Mouse (Mus musculus) midbrain, postnatal 0 days (tissue): ENCODE results near the gene Tacc2. TPM values are rescaled to one million over a fixed set of nuclear protein-coding genes. Genes with fewer than 3 reads are reported as not detected.

Source experiments
- ATAC-seq: fragments of 200-750 bp; cut with Nextera tagmentation; 2 replicates; pipeline ENCODE4 v1.8.0; 2017; ENCODE audit warnings: moderate number of reproducible peaks, mild to moderate bottlenecking, moderate TSS enrichment, moderate library complexity; ENCODE audit not compliant: low FRiP score
- DNase-seq: peaks from one replicate; pipeline ENCODE4 v3.0.0-alpha.2; 2015; ENCODE audit warnings: low spot score
- H3K27ac ChIP-seq: fragments of 300-500 bp; sonication (generic); 2 replicates; pipeline ENCODE4 v1.5.1; 2014; ENCODE audit warnings: low read depth, mild to moderate bottlenecking, low read length, mixed read lengths
- H3K27me3 ChIP-seq: fragments of 300-500 bp; sonication (generic); 2 replicates; pipeline ENCODE4 v1.6.1; 2014; ENCODE audit warnings: low read length, control low read depth, mixed read lengths; ENCODE audit not compliant: insufficient read depth
- H3K36me3 ChIP-seq: fragments of 300-500 bp; sonication (generic); 2 replicates; pipeline ENCODE4 v1.6.1; 2014; ENCODE audit warnings: low read length, control low read depth, mixed read lengths; ENCODE audit not compliant: insufficient read depth
- H3K4me1 ChIP-seq: fragments of 300-500 bp; sonication (generic); 2 replicates; pipeline ENCODE4 v1.6.1; 2014; ENCODE audit warnings: mild to moderate bottlenecking, control low read depth, antibody characterized with exemption, low read length, mixed read lengths; ENCODE audit not compliant: insufficient read depth
- H3K4me2 ChIP-seq: fragments of 300-500 bp; sonication (generic); 2 replicates; pipeline ENCODE4 v1.6.1; 2014; ENCODE audit warnings: low read depth, mild to moderate bottlenecking, low read length, mixed read lengths; ENCODE audit not compliant: poor library complexity, severe bottlenecking
- H3K4me3 ChIP-seq: fragments of 300-500 bp; sonication (generic); 2 replicates; pipeline ENCODE4 v1.5.1; 2014; ENCODE audit warnings: low read depth, mild to moderate bottlenecking, low read length, moderate library complexity
- H3K9ac ChIP-seq: fragments of 300-500 bp; sonication (generic); replicated peaks from 2 replicates; pipeline ENCODE4 v1.6.1; 2014; ENCODE audit warnings: mild to moderate bottlenecking, low read length, moderate library complexity, mixed read lengths; ENCODE audit not compliant: poor library complexity, severe bottlenecking
- H3K9me3 ChIP-seq: fragments of 300-500 bp; sonication (generic); 2 replicates; pipeline ENCODE4 v1.6.1; 2016; ENCODE audit warnings: low read length, control low read depth
- CTCF ChIP-seq: IDR thresholded peaks from 2 replicates; pipeline ENCODE4 v1.5.1; 2016; ENCODE audit warnings: antibody characterized with exemption, mild to moderate bottlenecking
- WGBS: fragments of 180-500 bp; shearing (Covaris S2); extraction: QIAGEN DNeasy Blood & Tissue Kit; methylation state at CpG from one replicate; pipeline ENCODE4 v1.1.7; 2014; 5-methylcytosine and 5-hydroxymethylcytosine counted together
- polyA plus RNA-seq: library from polyadenylated mRNA; unstranded; fragments of >200 nt; fragmentation: Nextera tagmentation; extraction: Ambion mirVana; gene quantifications from 2 replicates; pipeline ENCODE4 v1.2.1, GENCODE M21; 2015
- total RNA-seq: library from RNA; depleted of rRNA; stranded (reverse); fragments of >200 nt; gene quantifications from 2 replicates; pipeline ENCODE4 v1.2.3, GENCODE M21; 2014

Tacc2 gene
- total and polyA plus RNA-seq, 2 experiments from 2014 or later: 54.8 to 55.9 TPM

- TF ChIP-seq CTCF: no peak
- 92% methylated on average over 4 of the region's 4 CpGs for WGBS
- DNase-seq: no peak
- no peak for ATAC-seq
- H3K36me3 ChIP-seq: peaks cover 13% of the 10 kb centered on the region; the same call in 1 of the 2 replicates
- H3K27me3 ChIP-seq: no peaks in the 10 kb centered on the region
- no peaks in the 10 kb centered on the region for H3K4me1 ChIP-seq
- H3K4me3 ChIP-seq: no peak overlapping the region
- no peak overlapping the region for H3K27ac ChIP-seq
- H3K9ac ChIP-seq: no peak overlapping the region
- no peaks in the 10 kb centered on the region for H3K9me3 ChIP-seq
- no peak overlapping the region for H3K4me2 ChIP-seq
Measured at GRCm38 (mm10) chr7:130768151-130768550, 190.9 kb downstream of the Tacc2 start.

GRCm38 (mm10) chr7:130770707-130771106, 193.5 kb downstream of the Tacc2 start:
- H3K27ac ChIP-seq: no peak overlapping the region
- DNase-seq: peak; percentile 94
- H3K4me1 ChIP-seq: no peaks in the 10 kb centered on the region
- H3K9me3 ChIP-seq: no peaks in the 10 kb centered on the region
- TF ChIP-seq CTCF: peak; percentile 96
- WGBS: 24% methylated on average over 3 of the region's 3 CpGs
- ATAC-seq: no peak; the same call in 1 of the 2 replicates
- H3K36me3 ChIP-seq: no peaks in the 10 kb centered on the region
- H3K9ac ChIP-seq: no peak overlapping the region
- H3K4me3 ChIP-seq: no peak overlapping the region
- H3K27me3 ChIP-seq: no peaks in the 10 kb centered on the region
- no peak overlapping the region for H3K4me2 ChIP-seq

DNA sequence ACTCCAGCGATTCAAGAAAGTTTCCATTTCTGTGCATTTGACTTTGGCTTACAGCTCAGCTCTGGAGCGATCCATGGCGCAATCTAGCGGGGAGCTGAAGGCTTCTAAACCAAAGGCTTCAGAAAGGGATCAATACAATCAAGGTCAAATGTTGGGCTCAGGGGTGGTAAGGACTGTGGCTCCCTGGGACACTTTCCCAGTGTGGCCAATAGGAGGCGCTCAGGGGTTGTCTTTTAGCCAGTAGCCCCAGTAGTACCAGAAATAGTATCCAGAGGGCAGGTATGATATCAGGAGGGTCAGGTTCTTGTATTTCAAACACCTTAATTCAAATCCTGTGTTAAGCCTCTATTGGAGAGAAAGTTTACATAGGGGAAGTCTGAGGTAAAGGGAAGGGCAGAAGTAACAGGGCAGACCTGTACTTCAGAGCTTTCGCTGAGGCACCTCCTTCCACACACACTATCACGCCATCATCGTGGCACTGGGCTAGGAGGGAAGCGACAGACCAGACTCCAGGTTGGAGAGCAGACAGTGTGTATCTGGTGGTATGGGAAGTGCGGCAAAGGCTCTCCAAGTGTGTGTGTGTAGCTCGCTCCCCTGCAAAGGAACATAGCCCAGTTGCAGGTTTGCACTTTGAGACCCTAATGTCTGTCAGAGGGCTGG, 196.1 kb downstream of the Tacc2 start:
- TF ChIP-seq CTCF: peak; percentile 60
- Histone ChIP-seq H3K36me3 (no peaks in the 10 kb centered on the region), H3K27ac (no peak overlapping the region), H3K9ac (no peak overlapping the region), H3K9me3 (no peaks in the 10 kb centered on the region), H3K4me3 (no peak overlapping the region), H3K27me3 (no peaks in the 10 kb centered on the region), H3K4me1 (no peaks in the 10 kb centered on the region), H3K4me2 (no peak overlapping the region)
- ATAC-seq (no peak), DNase-seq (no peak)
- WGBS: 67% methylated on average over 11 of the region's 11 CpGs

- 54% methylated on average over 9 of the region's 9 CpGs for WGBS
Measured at GRCm38 (mm10) chr7:130773914-130774630, 196.8 kb downstream of the Tacc2 start, which contains the start of gene Btbd16. Gene Btbd16 (plus strand): TSS chr7:130774069.

DNA sequence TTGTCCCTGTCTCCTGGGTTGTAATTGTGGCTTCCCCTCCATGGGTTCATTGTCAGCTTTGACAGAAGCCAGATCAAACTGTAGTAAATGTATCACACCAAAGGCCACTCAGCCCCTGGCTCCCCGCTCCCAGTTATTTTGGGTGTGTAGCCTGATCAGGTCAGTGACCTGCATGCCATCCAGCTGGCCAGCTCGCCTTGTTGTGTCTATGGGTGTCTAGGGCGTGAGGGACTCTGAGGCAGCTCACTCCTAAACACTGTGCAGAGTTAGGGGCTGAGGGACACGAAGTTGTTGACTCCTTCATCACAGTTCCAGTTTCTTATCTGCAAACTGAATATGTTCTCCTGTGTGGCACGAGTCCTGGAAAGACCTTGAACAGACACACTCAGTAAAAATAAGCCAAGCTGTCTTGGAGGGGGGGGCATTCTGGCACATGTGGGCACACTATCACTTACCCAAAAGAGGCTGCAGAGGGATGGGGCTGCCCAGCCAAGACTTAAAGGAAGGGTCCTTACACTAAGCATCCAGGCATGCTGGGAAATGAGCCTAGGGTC, 203.7 kb downstream of the Tacc2 start:
- Histone ChIP-seq H3K27me3 (no peaks in the 10 kb centered on the region), H3K4me1 (no peaks in the 10 kb centered on the region), H3K36me3 (no peaks in the 10 kb centered on the region), H3K27ac (no peak overlapping the region), H3K9me3 (no peaks in the 10 kb centered on the region), H3K4me2 (no peak overlapping the region), H3K9ac (no peak overlapping the region), H3K4me3 (no peak overlapping the region)
- ATAC-seq: no peak
- no peak for TF ChIP-seq CTCF
- no peak for DNase-seq
- WGBS: 76% methylated on average over 5 of the region's 5 CpGs

More at GRCm38 (mm10) chr7:130773914-130774630, 196.8 kb downstream of the Tacc2 start, which contains the start of gene Btbd16:
- no peak within 1 kb of the TSS for H3K4me2 ChIP-seq
- no peak within 1 kb of the TSS for H3K4me3 ChIP-seq
- H3K9ac ChIP-seq: no peak within 1 kb of the TSS
- no peak for TF ChIP-seq CTCF
- H3K27ac ChIP-seq: no peak within 1 kb of the TSS
- ATAC-seq (no peak), DNase-seq (no peak)
- H3K9me3 ChIP-seq: no peaks in the 10 kb centered on the region
- no peaks in the 10 kb centered on the region for H3K27me3 ChIP-seq
- no peaks in the 10 kb centered on the region for H3K4me1 ChIP-seq
- H3K36me3 ChIP-seq: no peaks in the 10 kb centered on the region
